Mouse (Mus musculus) megakaryocyte, embryonic 14.5 days (primary cell): ENCODE measurements at regions not wholly inside any gene's neighbourhood (a gene's known extent, or its start where the extent isn't known, plus 50 kb on each side); places are given as distances from the start of the nearest gene placed in this dataset.

Experiments used
- H3K27me3 ChIP-seq: replicated peaks from 2 replicates; pipeline ENCODE3; 2012; ENCODE audit warnings: inconsistent platforms
- H3K36me3 ChIP-seq: replicated peaks from 2 replicates; pipeline ENCODE3; 2012; ENCODE audit warnings: low read length, inconsistent platforms, mixed read lengths
- H3K4me1 ChIP-seq: 2 replicates; pipeline ENCODE4 v1.6.1; 2012; ENCODE audit warnings: inconsistent platforms
- H3K4me3 ChIP-seq: replicated peaks from 2 replicates; pipeline ENCODE3; 2012; ENCODE audit warnings: moderate library complexity, mild to moderate bottlenecking, inconsistent platforms
- H3K9me3 ChIP-seq: 2 replicates; pipeline ENCODE4 v1.6.1; 2012; ENCODE audit warnings: inconsistent platforms
- FLI1 ChIP-seq: IDR thresholded peaks from 2 replicates; pipeline ENCODE4 v1.6.1; 2012; ENCODE audit warnings: low read length, inconsistent platforms, mixed read lengths
- GATA1 ChIP-seq: IDR thresholded peaks from 3 replicates; pipeline ENCODE4 v1.6.1; 2012; ENCODE audit warnings: mixed read lengths, low read length, inconsistent platforms, borderline replicate concordance

- Histone ChIP-seq H3K4me3 (no peak overlapping the region), H3K9me3 (peaks cover 41% of the 10 kb centered on the region), H3K4me1 (no peaks in the 10 kb centered on the region), H3K36me3 (no peaks in the 10 kb centered on the region), H3K27me3 (no peaks in the 10 kb centered on the region)
- TF ChIP-seq GATA1 (no peak), FLI1 (no peak)
These were observed 427.8 kb downstream of the Cbln4 start for GRCm38 (mm10) chr2:171615462-171615861.

- Histone ChIP-seq H3K36me3 (no peaks in the 10 kb centered on the region), H3K9me3 (peaks cover 34% of the 10 kb centered on the region), H3K4me3 (no peak overlapping the region), H3K4me1 (no peaks in the 10 kb centered on the region), H3K27me3 (no peaks in the 10 kb centered on the region)
- TF ChIP-seq GATA1, result no peak
- TF ChIP-seq FLI1, result no peak
These were observed 438.2 kb downstream of the Cbln4 start for GRCm38 (mm10) chr2:171605064-171605463.

GRCm38 (mm10) chr2:171595240-171595639 lies 448.0 kb downstream of the Cbln4 start:
- Histone ChIP-seq H3K27me3 (no peaks in the 10 kb centered on the region), H3K36me3 (no peaks in the 10 kb centered on the region), H3K9me3 (peaks cover 46% of the 10 kb centered on the region), H3K4me1 (no peaks in the 10 kb centered on the region), H3K4me3 (no peak overlapping the region)
- TF ChIP-seq FLI1, result no peak
- TF ChIP-seq GATA1, result no peak

- Histone ChIP-seq H3K4me1 (no peaks in the 10 kb centered on the region), H3K27me3 (no peaks in the 10 kb centered on the region), H3K36me3 (no peaks in the 10 kb centered on the region), H3K9me3 (peaks cover 53% of the 10 kb centered on the region), H3K4me3 (no peak overlapping the region)
- TF ChIP-seq GATA1 (no peak), FLI1 (no peak)
These were observed 449.4 kb downstream of the Cbln4 start for GRCm38 (mm10) chr2:171593884-171594283.

GRCm38 (mm10) chr2:171592315-171592714 lies 451.0 kb downstream of the Cbln4 start:
- H3K4me1 ChIP-seq, result no peaks in the 10 kb centered on the region
- no peak overlapping the region for H3K4me3 ChIP-seq
- no peaks in the 10 kb centered on the region for H3K36me3 ChIP-seq
- H3K27me3 ChIP-seq, result no peaks in the 10 kb centered on the region
- no peak for TF ChIP-seq FLI1
- TF ChIP-seq GATA1, result no peak
- H3K9me3 ChIP-seq, result peaks cover 55% of the 10 kb centered on the region

GRCm38 (mm10) chr2:171588158-171588557 lies 455.1 kb downstream of the Cbln4 start:
- no peaks in the 10 kb centered on the region for H3K36me3 ChIP-seq
- H3K4me1 ChIP-seq, result no peaks in the 10 kb centered on the region
- H3K4me3 ChIP-seq, result no peak overlapping the region
- TF ChIP-seq GATA1 (no peak), FLI1 (no peak)
- H3K27me3 ChIP-seq, result no peaks in the 10 kb centered on the region
- peaks cover 71% of the 10 kb centered on the region for H3K9me3 ChIP-seq

- Histone ChIP-seq H3K36me3 (no peaks in the 10 kb centered on the region), H3K9me3 (peaks cover 70% of the 10 kb centered on the region), H3K4me3 (no peak overlapping the region), H3K4me1 (no peaks in the 10 kb centered on the region), H3K27me3 (no peaks in the 10 kb centered on the region)
- no peak for TF ChIP-seq FLI1
- TF ChIP-seq GATA1, result no peak
These were observed 455.6 kb downstream of the Cbln4 start for GRCm38 (mm10) chr2:171587635-171588034.

- H3K27me3 ChIP-seq, result no peaks in the 10 kb centered on the region
- peaks cover 62% of the 10 kb centered on the region for H3K9me3 ChIP-seq
- no peak overlapping the region for H3K4me3 ChIP-seq
- no peak for TF ChIP-seq GATA1
- TF ChIP-seq FLI1, result no peak
- no peaks in the 10 kb centered on the region for H3K4me1 ChIP-seq
- no peaks in the 10 kb centered on the region for H3K36me3 ChIP-seq
These were observed 456.4 kb downstream of the Cbln4 start for GRCm38 (mm10) chr2:171586853-171587220.

GRCm38 (mm10) chr2:171586217-171586852 lies 456.9 kb downstream of the Cbln4 start:
- Histone ChIP-seq H3K27me3 (no peaks in the 10 kb centered on the region), H3K4me1 (no peaks in the 10 kb centered on the region), H3K9me3 (peaks cover 58% of the 10 kb centered on the region), H3K4me3 (peak overlapping the region; percentile 1), H3K36me3 (no peaks in the 10 kb centered on the region)
- no peak for TF ChIP-seq GATA1
- no peak for TF ChIP-seq FLI1

- no peaks in the 10 kb centered on the region for H3K4me1 ChIP-seq
- no peak for TF ChIP-seq FLI1
- no peak for TF ChIP-seq GATA1
- peaks cover 60% of the 10 kb centered on the region for H3K9me3 ChIP-seq
These were observed 468.9 kb downstream of the Cbln4 start for GRCm38 (mm10) chr2:171574360-171574759.

More at GRCm38 (mm10) chr2:171574360-171574759, 468.9 kb downstream of the Cbln4 start:
- Histone ChIP-seq H3K36me3 (no peaks in the 10 kb centered on the region), H3K27me3 (no peaks in the 10 kb centered on the region), H3K4me3 (no peak overlapping the region)
